Mouse (Mus musculus) erythroblast, embryonic 14.5 days (primary cell): ENCODE results near the gene Ufd1.

Experiments used
- GATA1 ChIP-seq: IDR thresholded peaks from 2 replicates; pipeline ENCODE4 v1.6.1; 2012; ENCODE audit warnings: low read length, inconsistent platforms, mixed read lengths
- TAL1 ChIP-seq: IDR thresholded peaks from 3 replicates; pipeline ENCODE4 v1.6.1; 2012; ENCODE audit warnings: low read length, inconsistent platforms, mixed read lengths

DNA sequence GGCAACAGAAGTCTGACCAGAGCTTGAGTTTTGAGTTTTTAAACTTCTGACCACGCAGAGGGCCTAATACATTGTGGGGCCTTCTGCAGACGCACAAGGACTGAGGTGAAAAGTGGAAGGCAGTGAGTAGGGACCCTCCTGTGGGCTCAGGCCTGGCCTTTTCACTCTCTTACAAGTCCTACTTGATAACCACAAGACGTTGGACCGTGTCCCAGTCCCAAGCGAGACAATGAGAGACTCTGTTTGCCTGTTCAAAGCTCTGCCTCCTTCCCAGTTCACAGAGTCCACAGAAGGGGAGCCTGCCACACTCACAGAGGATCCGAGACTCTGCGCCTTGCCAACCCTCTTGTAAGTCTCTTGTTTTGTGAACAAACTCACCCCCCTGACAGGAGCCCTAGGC lies 14.9 kb upstream of the Ufd1 start:
- TF ChIP-seq GATA1 (no peak), TAL1 (no peak)
